Mouse (Mus musculus): Measurements from ENCODE around the gene Krt33a. TPM values are rescaled to one million over a fixed set of nuclear protein-coding genes. Genes with fewer than 3 reads are reported as not detected.

Krt33a gene
- polyA plus RNA-seq (2012; ENCODE audit: low replicate concordance), result not detected in 2 replicates

DNA sequence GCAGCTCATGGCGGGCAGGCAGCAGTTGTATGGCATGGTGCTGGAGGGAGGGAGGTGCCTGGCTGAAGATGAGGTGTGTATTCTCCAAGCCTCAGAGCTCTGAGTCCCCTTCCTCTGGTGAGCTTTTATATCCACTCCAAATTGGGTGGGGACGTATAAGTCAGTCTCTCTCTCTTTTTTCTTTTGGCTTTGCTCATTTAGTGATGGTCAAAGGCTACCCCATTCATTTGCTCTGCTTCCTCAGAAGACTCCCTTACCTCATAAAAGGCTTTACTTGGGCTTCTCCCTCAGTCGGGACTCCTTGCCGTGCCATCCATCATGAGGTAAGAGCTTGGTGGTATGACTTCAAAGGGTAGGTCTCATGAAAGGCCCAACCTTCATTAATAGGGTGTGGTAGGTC, at the start of gene Krt33a:
TSS of gene Krt33a (minus strand) at position 101 of the 400 bp plus-strand sequence.

GRCm38 (mm10) chr11:100050451-100050850, 34.4 kb upstream of the Krt33a start, which contains the start of gene Krt31:
Krt31 (minus strand) TSS chr11:100050551.

GRCm38 (mm10) chr11:100041454-100041853, 25.4 kb upstream of the Krt33a start, which contains the start of gene Krt34:
Krt34 (minus strand) TSS chr11:100041554.

DNA sequence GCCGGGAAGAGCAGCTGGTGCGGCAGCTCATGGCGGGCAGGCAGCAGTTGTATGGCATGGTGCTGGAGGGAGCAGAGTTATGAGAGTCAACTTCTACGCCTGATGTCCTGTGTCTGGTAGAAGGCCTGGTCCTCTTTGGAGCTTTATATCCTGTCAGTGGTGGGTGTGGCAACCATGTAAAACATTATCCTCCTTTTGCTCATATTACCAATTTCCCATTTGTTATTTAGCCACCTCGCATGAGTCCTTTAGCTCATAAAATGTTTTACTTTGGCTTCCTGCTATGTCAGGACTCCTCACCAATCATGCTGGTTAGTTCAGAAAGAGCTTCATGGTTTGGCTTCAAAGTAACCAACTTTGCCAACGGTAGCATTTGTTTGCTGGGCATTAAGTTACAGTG, 13.8 kb upstream of the Krt33a start, which contains the start of gene Krt33b:
TSS of gene Krt33b (minus strand) at position 101 of the 400 bp plus-strand sequence.

DNA sequence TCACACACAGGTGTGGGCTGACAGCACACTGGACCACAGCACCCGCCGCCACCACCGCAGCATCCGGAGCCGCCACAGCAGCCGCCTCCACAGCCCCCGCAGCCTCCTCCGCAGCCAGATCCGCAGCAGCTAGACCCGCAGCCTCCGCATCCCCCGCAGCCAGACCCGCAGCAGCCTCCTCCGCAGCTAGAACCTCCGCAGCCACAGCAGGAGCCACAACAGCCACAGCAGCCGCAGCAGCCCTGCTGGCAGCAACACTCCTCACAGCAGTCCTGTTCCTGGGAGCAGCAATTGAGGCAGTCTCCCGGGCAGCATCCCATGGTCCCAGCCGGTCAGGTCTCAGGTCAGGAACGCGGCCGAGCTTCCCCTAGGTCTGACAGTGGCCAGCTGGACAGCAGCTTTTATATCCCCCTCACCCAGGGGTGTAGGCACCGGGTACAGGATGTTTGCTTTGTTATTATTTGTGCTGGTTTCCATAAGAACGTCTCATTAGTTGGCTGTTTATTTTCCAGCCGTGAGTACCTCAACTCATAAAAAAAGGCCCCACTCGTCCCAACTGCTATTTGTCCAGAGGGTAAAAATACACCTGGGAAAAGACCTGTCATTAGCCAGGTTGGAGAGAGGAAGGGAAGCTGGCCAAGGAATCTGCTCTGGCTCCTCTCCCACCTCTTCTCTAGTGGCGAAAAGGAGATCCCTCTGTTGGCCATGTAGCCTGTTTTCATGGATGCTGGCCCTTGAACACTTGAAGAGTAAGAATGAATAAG, 22.2 kb downstream of the Krt33a start, which contains the start of gene Krtap17-1:
TSS of gene Krtap17-1 (minus strand) at position 375 of the 764 bp plus-strand sequence.

GRCm38 (mm10) chr11:99986180-99986647, 29.8 kb downstream of the Krt33a start, which contains the start of gene Krtap16-1:
Krtap16-1 (minus strand) TSS chr11:99986597.

GRCm38 (mm10) chr11:99978953-99979352, 37.1 kb downstream of the Krt33a start, which contains the start of gene Krtap29-1:
Krtap29-1 (minus strand) TSS chr11:99979053.

Other genes with a start within 250 kb of the Krt33a start
- not detected in 2 replicates for gene Gm11595, start 243.3 kb downstream of the Krt33a start, polyA plus RNA-seq (2012; ENCODE audit: low replicate concordance)
- not detected in 2 replicates for gene Krtap4-8, start 235.5 kb downstream of the Krt33a start, polyA plus RNA-seq (2012; ENCODE audit: low replicate concordance)
- not detected in 2 replicates for gene Krtap4-9, start 231.0 kb downstream of the Krt33a start, polyA plus RNA-seq (2012; ENCODE audit: low replicate concordance)
- gene Gm11596, start 222.7 kb downstream of the Krt33a start, polyA plus RNA-seq (2012; ENCODE audit: low replicate concordance), result not detected in 2 replicates
- gene Gm11569, start 217.3 kb downstream of the Krt33a start, polyA plus RNA-seq (2012; ENCODE audit: low replicate concordance), result 0.86 TPM in 1 of 2 replicates, not detected in the other
- gene Gm11554, start 211.8 kb downstream of the Krt33a start, polyA plus RNA-seq (2012; ENCODE audit: low replicate concordance), result not detected in 2 replicates
- not detected in 2 replicates for gene Krtap4-13, start 206.3 kb downstream of the Krt33a start, polyA plus RNA-seq (2012; ENCODE audit: low replicate concordance)
- not detected in 2 replicates for gene Gm11564, start 200.5 kb downstream of the Krt33a start, polyA plus RNA-seq (2012; ENCODE audit: low replicate concordance)
- gene 2300003K06Rik, start 178.1 kb downstream of the Krt33a start, polyA plus RNA-seq (2012; ENCODE audit: low replicate concordance), result not detected in 2 replicates
- not detected in 2 replicates for gene Krtap4-16, start 164.6 kb downstream of the Krt33a start, polyA plus RNA-seq (2012; ENCODE audit: low replicate concordance)
- gene Gm11568, start 158.3 kb downstream of the Krt33a start, polyA plus RNA-seq (2012; ENCODE audit: low replicate concordance), result not detected in 2 replicates
- gene Gm11559, start 151.7 kb downstream of the Krt33a start, polyA plus RNA-seq (2012; ENCODE audit: low replicate concordance), result not detected in 2 replicates
- not detected in 2 replicates for gene Krtap9-1, start 142.8 kb downstream of the Krt33a start, polyA plus RNA-seq (2012; ENCODE audit: low replicate concordance)
- gene Gm11567, start 137.0 kb downstream of the Krt33a start, polyA plus RNA-seq (2012; ENCODE audit: low replicate concordance), result not detected in 2 replicates
- gene Krtap31-1, start 108.3 kb downstream of the Krt33a start, polyA plus RNA-seq (2012; ENCODE audit: low replicate concordance), result not detected in 2 replicates
- gene Gm11565, start 101.5 kb downstream of the Krt33a start, polyA plus RNA-seq (2012; ENCODE audit: low replicate concordance), result not detected in 2 replicates
- not detected in 2 replicates for gene Krtap31-2, start 79.9 kb downstream of the Krt33a start, polyA plus RNA-seq (2012; ENCODE audit: low replicate concordance)
- gene Krtap9-5, start 67.7 kb downstream of the Krt33a start, polyA plus RNA-seq (2012; ENCODE audit: low replicate concordance), result not detected in 2 replicates
- not detected in 2 replicates for gene Krtap29-1, start 37.2 kb downstream of the Krt33a start, polyA plus RNA-seq (2012; ENCODE audit: low replicate concordance)
- not detected in 2 replicates for gene Krtap16-1, start 29.6 kb downstream of the Krt33a start, polyA plus RNA-seq (2012; ENCODE audit: low replicate concordance)
- not detected in 2 replicates for gene Krtap17-1, start 22.2 kb downstream of the Krt33a start, polyA plus RNA-seq (2012; ENCODE audit: low replicate concordance)
- not detected in 2 replicates for gene Krt33b, start 13.7 kb upstream of the Krt33a start, polyA plus RNA-seq (2012; ENCODE audit: low replicate concordance)
- not detected in 2 replicates for gene Krt34, start 25.3 kb upstream of the Krt33a start, polyA plus RNA-seq (2012; ENCODE audit: low replicate concordance)
- not detected in 2 replicates for gene Krt31, start 34.3 kb upstream of the Krt33a start, polyA plus RNA-seq (2012; ENCODE audit: low replicate concordance)
- gene Krt32, start 72.0 kb upstream of the Krt33a start, polyA plus RNA-seq (2012; ENCODE audit: low replicate concordance), result not detected in 2 replicates
- gene Krt35, start 80.0 kb upstream of the Krt33a start, polyA plus RNA-seq (2012; ENCODE audit: low replicate concordance), result not detected in 2 replicates
- gene Krt36, start 89.4 kb upstream of the Krt33a start, polyA plus RNA-seq (2012; ENCODE audit: low replicate concordance), result not detected in 2 replicates
- not detected in 2 replicates for gene Krt13, start 105.4 kb upstream of the Krt33a start, polyA plus RNA-seq (2012; ENCODE audit: low replicate concordance)
- 0.10 TPM in 1 of 2 replicates, not detected in the other for gene Krt15, start 119.7 kb upstream of the Krt33a start, polyA plus RNA-seq (2012; ENCODE audit: low replicate concordance)
- 0.15 and 1.7 TPM in 2 replicates for gene Krt19, start 132.5 kb upstream of the Krt33a start, polyA plus RNA-seq (2012; ENCODE audit: low replicate concordance)
- not detected in 2 replicates for gene Krt9, start 177.0 kb upstream of the Krt33a start, polyA plus RNA-seq (2012; ENCODE audit: low replicate concordance)
- gene Krt14, start 191.3 kb upstream of the Krt33a start, polyA plus RNA-seq (2012; ENCODE audit: low replicate concordance), result 0.23 and 0.48 TPM in 2 replicates
- not detected in 2 replicates for gene Krt16, start 232.7 kb upstream of the Krt33a start, polyA plus RNA-seq (2012; ENCODE audit: low replicate concordance)
- gene Krt17, start 244.8 kb upstream of the Krt33a start, polyA plus RNA-seq (2012; ENCODE audit: low replicate concordance), result 0.51 TPM in 1 of 2 replicates, not detected in the other

Data from leukemia stem cell, adult 10-12 weeks (primary cell).